Mouse (Mus musculus): ENCODE results near the gene Olfr105-ps. TPM values are rescaled to one million over a fixed set of nuclear protein-coding genes. Genes with fewer than 3 reads are reported as not detected.

The Olfr105-ps gene
- not detected for total RNA-seq (2021)
- not detected in 2 replicates for polyA plus RNA-seq (2012; rRNA removed)
- long read RNA-seq: 0 reads

- DNase-seq: no peak
Observed at GRCm38 (mm10) chr17:37378733-37379132, at the start of gene Olfr105-ps. Gene Olfr105-ps (plus strand): TSS chr17:37379033.

- DNase-seq: no peak
Observed at GRCm38 (mm10) chr17:37339598-37339997, 39.2 kb upstream of the Olfr105-ps start, which contains the start of gene Olfr103. Gene Olfr103 (minus strand): TSS chr17:37339698.

GRCm38 (mm10) chr17:37359282-37359681, 19.6 kb upstream of the Olfr105-ps start, which contains the start of gene Olfr104-ps:
Gene Olfr104-ps (plus strand): TSS chr17:37359582.
- DNase-seq: no peak

DNA sequence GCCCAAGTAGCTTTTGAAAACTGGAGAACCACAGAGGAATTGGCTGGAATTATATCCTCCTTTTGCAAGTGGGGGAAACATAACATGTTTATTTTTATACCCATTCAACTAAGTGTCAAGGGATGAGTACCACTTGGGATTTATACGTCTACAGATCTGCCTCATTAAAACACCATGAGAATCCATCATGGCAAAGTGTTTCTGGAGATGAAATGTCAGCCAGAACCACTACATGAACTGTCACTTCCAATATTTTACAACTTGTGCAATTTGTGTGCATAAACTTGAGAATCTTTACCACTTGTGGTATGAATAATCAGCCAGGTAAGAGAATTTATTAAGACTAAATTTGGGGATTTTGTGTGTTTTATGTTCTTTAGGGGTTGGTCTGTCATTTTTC, 11.3 kb downstream of the Olfr105-ps start, which contains the start of gene Olfr106-ps:
Gene Olfr106-ps, plus strand, starts transcription at position 301 of the 400 bp plus-strand sequence.
- DNase-seq: no peak

DNA sequence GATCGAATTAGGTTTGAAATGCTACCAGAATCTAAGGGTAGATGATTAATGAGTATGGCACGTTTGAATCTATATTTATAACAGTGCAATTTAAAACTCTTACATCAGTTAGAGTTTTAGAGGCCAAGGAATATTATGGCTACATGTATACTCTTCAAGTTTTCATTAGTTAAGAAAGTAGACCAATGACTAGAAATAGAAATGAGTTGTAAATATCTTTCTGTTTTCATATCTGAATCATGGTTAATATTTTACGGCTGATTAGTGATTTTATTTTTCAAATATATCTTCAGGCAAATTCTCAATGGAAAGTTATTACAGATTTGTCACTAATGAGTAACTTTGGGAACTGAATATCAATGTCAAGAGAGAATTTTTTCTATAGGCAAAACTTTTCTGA, 20.1 kb downstream of the Olfr105-ps start, which contains the start of gene Olfr107:
Gene Olfr107, plus strand, starts transcription at position 301 of the 400 bp plus-strand sequence.
- DNase-seq: no peak

GRCm38 (mm10) chr17:37413380-37413779, 34.5 kb downstream of the Olfr105-ps start:
- no peak for DNase-seq

Other genes starting within 250 kb of the Olfr105-ps start
- not detected for gene Olfr93, start 217.5 kb upstream of the Olfr105-ps start, total RNA-seq (2021)
- not detected in 2 replicates for gene Olfr93, start 217.5 kb upstream of the Olfr105-ps start, polyA plus RNA-seq (2012; rRNA removed)
- not detected for gene Ubd, start 185.1 kb upstream of the Olfr105-ps start, total RNA-seq (2021)
- not detected in 2 replicates for gene Ubd, start 185.1 kb upstream of the Olfr105-ps start, polyA plus RNA-seq (2012; rRNA removed)
- gene Olfr94, start 178.0 kb upstream of the Olfr105-ps start, total RNA-seq (2021): not detected
- not detected in 2 replicates for gene Olfr94, start 178.0 kb upstream of the Olfr105-ps start, polyA plus RNA-seq (2012; rRNA removed)
- not detected for gene Olfr95, start 165.9 kb upstream of the Olfr105-ps start, total RNA-seq (2021)
- gene Olfr95, start 165.9 kb upstream of the Olfr105-ps start, polyA plus RNA-seq (2012; rRNA removed): not detected in 2 replicates
- not detected for gene Olfr96, start 158.9 kb upstream of the Olfr105-ps start, total RNA-seq (2021)
- gene Olfr96, start 158.9 kb upstream of the Olfr105-ps start, polyA plus RNA-seq (2012; rRNA removed): not detected in 2 replicates
- gene Olfr97, start 141.7 kb upstream of the Olfr105-ps start, total RNA-seq (2021): not detected
- gene Olfr97, start 141.7 kb upstream of the Olfr105-ps start, polyA plus RNA-seq (2012; rRNA removed): not detected in 2 replicates
- not detected for gene Olfr98, start 115.3 kb upstream of the Olfr105-ps start, total RNA-seq (2021)
- not detected in 2 replicates for gene Olfr98, start 115.3 kb upstream of the Olfr105-ps start, polyA plus RNA-seq (2012; rRNA removed)
- 1 to 10 TPM; 3.3 to 6.6 TPM for gene H2-M3, start 108.8 kb upstream of the Olfr105-ps start, total RNA-seq (2021)
- 3.5 and 4.3 TPM in 2 replicates for gene H2-M3, start 108.8 kb upstream of the Olfr105-ps start, polyA plus RNA-seq (2012; rRNA removed)
- not detected for gene Olfr99, start 95.6 kb upstream of the Olfr105-ps start, total RNA-seq (2021)
- gene Olfr99, start 95.6 kb upstream of the Olfr105-ps start, polyA plus RNA-seq (2012; rRNA removed): not detected in 2 replicates
- gene Olfr101, start 74.7 kb upstream of the Olfr105-ps start, total RNA-seq (2021): not detected
- gene Olfr101, start 74.7 kb upstream of the Olfr105-ps start, polyA plus RNA-seq (2012; rRNA removed): not detected in 2 replicates
- not detected for gene Olfr102, start 62.0 kb upstream of the Olfr105-ps start, total RNA-seq (2021)
- gene Olfr102, start 62.0 kb upstream of the Olfr105-ps start, polyA plus RNA-seq (2012; rRNA removed): not detected in 2 replicates
- not detected for gene Olfr103, start 39.3 kb upstream of the Olfr105-ps start, total RNA-seq (2021)
- gene Olfr103, start 39.3 kb upstream of the Olfr105-ps start, polyA plus RNA-seq (2012; rRNA removed): not detected in 2 replicates
- gene Olfr104-ps, start 19.5 kb upstream of the Olfr105-ps start, total RNA-seq (2021): not detected
- not detected in 2 replicates for gene Olfr104-ps, start 19.5 kb upstream of the Olfr105-ps start, polyA plus RNA-seq (2012; rRNA removed)
- not detected for gene Olfr106-ps, start 11.4 kb downstream of the Olfr105-ps start, total RNA-seq (2021)
- not detected in 2 replicates for gene Olfr106-ps, start 11.4 kb downstream of the Olfr105-ps start, polyA plus RNA-seq (2012; rRNA removed)
- gene Olfr107, start 20.2 kb downstream of the Olfr105-ps start, total RNA-seq (2021): not detected
- gene Olfr107, start 20.2 kb downstream of the Olfr105-ps start, polyA plus RNA-seq (2012; rRNA removed): not detected in 2 replicates
- gene Olfr108, start 66.4 kb downstream of the Olfr105-ps start, total RNA-seq (2021): not detected
- gene Olfr108, start 66.4 kb downstream of the Olfr105-ps start, polyA plus RNA-seq (2012; rRNA removed): not detected in 2 replicates
- gene Olfr109, start 79.9 kb downstream of the Olfr105-ps start, total RNA-seq (2021): not detected
- gene Olfr109, start 79.9 kb downstream of the Olfr105-ps start, polyA plus RNA-seq (2012; rRNA removed): not detected in 2 replicates
- 1 to 10 TPM in 1 of 2 experiments, under 1 TPM in 1; 0.43 to 1.7 TPM for gene H2-M2, start 104.5 kb downstream of the Olfr105-ps start, total RNA-seq (2021)
- 0.62 and 0.90 TPM in 2 replicates for gene H2-M2, start 104.5 kb downstream of the Olfr105-ps start, polyA plus RNA-seq (2012; rRNA removed)
- gene Olfr110, start 113.4 kb downstream of the Olfr105-ps start, total RNA-seq (2021): not detected
- 0.09 and 0.11 TPM in 2 replicates for gene Olfr110, start 113.4 kb downstream of the Olfr105-ps start, polyA plus RNA-seq (2012; rRNA removed)
- gene Olfr111, start 129.0 kb downstream of the Olfr105-ps start, total RNA-seq (2021): under 1 TPM; 0.14 to 0.17 TPM
- gene Olfr111, start 129.0 kb downstream of the Olfr105-ps start, polyA plus RNA-seq (2012; rRNA removed): 0.09 and 0.73 TPM in 2 replicates
- not detected for gene Olfr112, start 190.4 kb downstream of the Olfr105-ps start, total RNA-seq (2021)
- not detected in 2 replicates for gene Olfr112, start 190.4 kb downstream of the Olfr105-ps start, polyA plus RNA-seq (2012; rRNA removed)
- gene Olfr113, start 198.6 kb downstream of the Olfr105-ps start, total RNA-seq (2021): not detected
- not detected in 2 replicates for gene Olfr113, start 198.6 kb downstream of the Olfr105-ps start, polyA plus RNA-seq (2012; rRNA removed)
- not detected for gene Olfr114, start 213.7 kb downstream of the Olfr105-ps start, total RNA-seq (2021)
- not detected in 2 replicates for gene Olfr114, start 213.7 kb downstream of the Olfr105-ps start, polyA plus RNA-seq (2012; rRNA removed)
- not detected for gene Olfr115, start 248.1 kb downstream of the Olfr105-ps start, total RNA-seq (2021)
- not detected in 2 replicates for gene Olfr115, start 248.1 kb downstream of the Olfr105-ps start, polyA plus RNA-seq (2012; rRNA removed)
- gene Olfr116, start 248.2 kb downstream of the Olfr105-ps start, total RNA-seq (2021): not detected
- not detected in 2 replicates for gene Olfr116, start 248.2 kb downstream of the Olfr105-ps start, polyA plus RNA-seq (2012; rRNA removed)